Mouse (Mus musculus): Measurements from ENCODE around the gene Khdrbs2.

- TF ChIP-seq CTCF (conservative IDR thresholded peaks at IDR 0.05; ENCODE audit: low read length): no peak
- TF ChIP-seq NANOG (IDR thresholded peaks at IDR 0.05; ENCODE audit: borderline replicate concordance, low read length): no peak
- TF ChIP-seq POU5F1 (IDR thresholded peaks at IDR 0.05; ENCODE audit: borderline replicate concordance, low read length): no peak
Measured at GRCm38 (mm10) chr1:32347538-32347937, 175.0 kb downstream of the Khdrbs2 start.
